Comparison of ENCODE assay signal across 10 mouse cellular contexts in genomic region chr11:5033136-5033535, GRCm38 (mm10). TPM values are rescaled to one million over a fixed set of nuclear protein-coding genes. Genes with fewer than 3 reads are reported as not detected.
DNase-seq lines count a peak whose midpoint lies in the region; ATAC-seq and TF ChIP-seq lines count a peak whose summit lies in the region.
"Had no signal": no experiment of that assay in that cellular context is flagged by ENCODE, and none has a peak within 500 bp of the region (broad histone marks: within the 10 kb centered on the region; RNA-seq: fewer than 3 reads in every experiment).

No protein-coding gene starts in this region.

- ATAC-seq in forebrain, embryonic 15.5 days (replicated peaks), result no peak

- H3K4me1 ChIP-seq in MEL (ENCODE audit: control insufficient read depth in 1 of 2, insufficient read depth in 2 of 2, low read length in 2 of 2), result no peaks in the 10 kb centered on the region
- no peaks in the 10 kb centered on the region for H3K4me1 ChIP-seq in forebrain, embryonic 15.5 days

- DNase-seq in gastrocnemius, adult 2 months, result peak; percentile 80
- no peak for DNase-seq in gastrocnemius, postnatal 4 days (ENCODE audit: low spot score in 2 of 2)
- DNase-seq in MEL (ENCODE audit: low read depth, low spot score), result peak; percentile 63
- DNase-seq in cerebellum, adult 9-11 months, result peak; percentile 82
- peak; percentile 34 for DNase-seq in heart, postnatal 25 days (ENCODE audit: low spot score)
- DNase-seq in right cerebral cortex, adult 18-20 months, result no peak
- DNase-seq in lung, adult 18-20 months, result no peak
- DNase-seq: lung, postnatal 4 days had no signal

- no peak for TF ChIP-seq RAD21 in MEL (IDR thresholded peaks at IDR 0.05; ENCODE audit: low read depth, low read length)

- TF ChIP-seq EP300 in MEL (IDR thresholded peaks at IDR 0.05; ENCODE audit: low read depth in 1 of 2, low read length in 2 of 2), result peak; percentile 34 to 42; a peak in 3 of 4 replicates

- H3K9me3 ChIP-seq in MEL (replicated peaks; ENCODE audit: insufficient read depth, low read length), result no peaks in the 10 kb centered on the region
- H3K9me3 ChIP-seq in forebrain, embryonic 15.5 days, result no peaks in the 10 kb centered on the region

- no peak overlapping the region for H3K9ac ChIP-seq in MEL (ENCODE audit: control insufficient read depth, low read depth, low read length, poor library complexity, severe bottlenecking)
- H3K9ac ChIP-seq in forebrain, embryonic 15.5 days (replicated peaks), result no peak overlapping the region

- H3K4me2 ChIP-seq in forebrain, embryonic 15.5 days (replicated peaks), result no peak overlapping the region

- H3K79me2 ChIP-seq in MEL (ENCODE audit: control insufficient read depth, insufficient read depth, low read length, poor library complexity), result no peaks in the 10 kb centered on the region

- intact Hi-C loops in gastrocnemius, adult 2 months (cut with DNase I), result no loop called here
- intact Hi-C loops in heart, postnatal 25 days (cut with DNase I), result no loop called here

- peaks cover 0 to 18% of the 10 kb centered on the region in 2 experiments; a peak in 3 of 4 replicates for H3K36me3 ChIP-seq in MEL (ENCODE audit: control insufficient read depth in 1 of 2, insufficient read depth in 2 of 2, low read length in 2 of 2)
- H3K36me3 ChIP-seq in forebrain, embryonic 15.5 days, result peaks cover 81% of the 10 kb centered on the region

- H3K27me3 ChIP-seq in MEL (ENCODE audit: control insufficient read depth in 1 of 2, insufficient read depth in 2 of 2, low read length in 2 of 2), result no peaks in the 10 kb centered on the region
- no peaks in the 10 kb centered on the region for H3K27me3 ChIP-seq in forebrain, embryonic 15.5 days

- H3K4me3 ChIP-seq in gastrocnemius, adult 2 months, result no peak overlapping the region
- H3K4me3 ChIP-seq in MEL (ENCODE audit: control insufficient read depth in 1 of 2, insufficient read depth in 1 of 2, low read depth in 2 of 2, low read length in 2 of 2), result no peak overlapping the region
- no peak overlapping the region for H3K4me3 ChIP-seq in forebrain, embryonic 15.5 days

- H3K27ac ChIP-seq in gastrocnemius, adult 2 months, result no peak overlapping the region
- no peak overlapping the region for H3K27ac ChIP-seq in MEL (ENCODE audit: control insufficient read depth, low read depth, low read length)
- H3K27ac ChIP-seq in forebrain, embryonic 15.5 days (replicated peaks), result no peak overlapping the region
- H3K27ac ChIP-seq: kidney, postnatal 0 days had no signal

- TF ChIP-seq POLR2A in MEL (IDR thresholded peaks at IDR 0.05; ENCODE audit: control insufficient read depth in 1 of 2, insufficient read depth in 1 of 2, low read depth in 1 of 2, low read length in 2 of 2, poor library complexity in 1 of 2), result no peak

- TF ChIP-seq CTCF in gastrocnemius, adult 2 months (IDR thresholded peaks at IDR 0.05), result no peak
- TF ChIP-seq CTCF in MEL (IDR thresholded peaks at IDR 0.05 in 2 of 3, conservative IDR thresholded peaks at IDR 0.05 in 1 of 3; ENCODE audit: control insufficient read depth in 1 of 3, insufficient read depth in 1 of 3, low read depth in 2 of 3, low read length in 3 of 3, poor library complexity in 1 of 3, severe bottlenecking in 1 of 3), result no peak

- 83% methylated on average over 3 of the region's 3 CpGs for WGBS in forebrain, embryonic 15.5 days

TF ChIP-seq in MEL, 35 proteins besides CTCF, POLR2A, EP300 and RAD21:
- TF ChIP-seq ETS1 (IDR thresholded peaks at IDR 0.05; ENCODE audit: low read depth, low read length) (peak; percentile 43; the same call in 1 of the 2 replicates), RCOR1 (IDR thresholded peaks at IDR 0.05; ENCODE audit: low read depth, low read length) (peak; percentile 83; the same call in 1 of the 2 replicates), TAL1 (IDR thresholded peaks at IDR 0.05; ENCODE audit: low read length) (no peak), GABPA (IDR thresholded peaks at IDR 0.05; ENCODE audit: low read depth, low read length) (no peak), E2F4 (IDR thresholded peaks at IDR 0.05; ENCODE audit: borderline replicate concordance, low read depth, low read length) (no peak), USF1 (IDR thresholded peaks at IDR 0.05; ENCODE audit: low read depth, low read length) (no peak), ZMIZ1 (IDR thresholded peaks at IDR 0.05; ENCODE audit: low read depth, low read length) (no peak), SIN3A (IDR thresholded peaks at IDR 0.05; ENCODE audit: low read length) (peak; percentile 33; the same call in 1 of the 2 replicates), MXI1 (IDR thresholded peaks at IDR 0.05; ENCODE audit: low read depth, low read length) (0 out of 2 replicates have a peak, but pooled peaks have one; percentile 25), ZKSCAN1 (IDR thresholded peaks at IDR 0.05; ENCODE audit: low read depth, low read length) (no peak)

RNA-seq across cellular contexts. Expression of gene Rasl10a, which starts 24.8 kb away (rescaled TPM):
- total RNA-seq in gastrocnemius, adult 2 months (2021), result not detected
- 1 to 10 TPM; 1.9 to 2.8 TPM for total RNA-seq in gastrocnemius, postnatal 4 days (2021)
- 0.23 TPM in 1 of 2 replicates, not detected in the other for total RNA-seq in MEL (2012; rRNA removed)
- 1 to 10 TPM in 1 of 2 experiments, not detected in 1; 1.3 TPM for polyA plus RNA-seq in MEL (2012; ENCODE audit: insufficient read depth in 1 of 2, insufficient read length in 2 of 2, low read depth in 1 of 2, low replicate concordance in 2 of 2, missing spikeins in 1 of 2)
- 1 to 10 TPM; 2.4 to 5.3 TPM for total RNA-seq in heart, postnatal 25 days (2021)
- 0.56 and 0.78 TPM in 2 replicates for polyA plus RNA-seq in forebrain, embryonic 15.5 days (2015; fragmentation: Nextera tagmentation; extraction: Ambion mirVana)

RNA-seq across cellular contexts. Expression of gene Gas2l1, which starts 32.0 kb away (rescaled TPM):
- 1 to 10 TPM; 3.6 to 5.0 TPM for total RNA-seq in gastrocnemius, adult 2 months (2021)
- total RNA-seq in gastrocnemius, postnatal 4 days (2021), result 10 to 100 TPM; 25.1 to 28.5 TPM
- total RNA-seq in MEL (2012; rRNA removed), result 41.1 and 43.9 TPM in 2 replicates
- 10 to 100 TPM in 1 of 2 experiments, not detected in 1; 89.0 TPM for polyA plus RNA-seq in MEL (2012; ENCODE audit: insufficient read depth in 1 of 2, insufficient read length in 2 of 2, low read depth in 1 of 2, low replicate concordance in 2 of 2, missing spikeins in 1 of 2)
- total RNA-seq in heart, postnatal 25 days (2021), result 10 to 100 TPM; 19.0 to 21.2 TPM
- 21.5 and 21.6 TPM in 2 replicates for polyA plus RNA-seq in forebrain, embryonic 15.5 days (2015; fragmentation: Nextera tagmentation; extraction: Ambion mirVana)

RNA-seq across cellular contexts. Expression of gene Ap1b1, which starts 46.5 kb away (rescaled TPM):
- total RNA-seq in gastrocnemius, adult 2 months (2021), result 10 to 100 TPM; 35.8 to 40.5 TPM
- total RNA-seq in gastrocnemius, postnatal 4 days (2021), result 10 to 100 TPM; 46.5 to 58.0 TPM
- 55.1 and 60.1 TPM in 2 replicates for total RNA-seq in MEL (2012; rRNA removed)
- 10 to 100 TPM in 1 of 2 experiments, not detected in 1; 79.3 TPM for polyA plus RNA-seq in MEL (2012; ENCODE audit: insufficient read depth in 1 of 2, insufficient read length in 2 of 2, low read depth in 1 of 2, low replicate concordance in 2 of 2, missing spikeins in 1 of 2)
- 10 to 100 TPM; 53.1 to 58.1 TPM for total RNA-seq in heart, postnatal 25 days (2021)
- polyA plus RNA-seq in forebrain, embryonic 15.5 days (2015; fragmentation: Nextera tagmentation; extraction: Ambion mirVana), result 78.5 and 81.4 TPM in 2 replicates

Comparison
In these comparisons a context has a peak if more than half of its experiments do, and no peak if none do; other contexts are left out.
1. DNase-seq: peak in gastrocnemius, adult 2 months (single experiment), MEL (single experiment), cerebellum, adult 9-11 months (single experiment) and heart, postnatal 25 days (single experiment); none in gastrocnemius, postnatal 4 days (0 of 2), right cerebral cortex, adult 18-20 months (single experiment) and lung, adult 18-20 months (0 of 2).